Mouse (Mus musculus) small intestine, adult 10 weeks (tissue): ENCODE data around the gene Lrrc23. TPM values are rescaled to one million over a fixed set of nuclear protein-coding genes. Genes with fewer than 3 reads are reported as not detected.

Source experiments
- polyA plus RNA-seq: library from polyadenylated mRNA; stranded (reverse); fragments of 350-450 nt; fragmentation: Illumina TruSeq; extraction: RNeasy Lipid Tissue Mini Kit (QIAGEN cat#74804); gene quantifications from one replicate; pipeline ENCODE4 v1.2.3, GENCODE M21; 2014; ENCODE audit warnings: low replicate concordance

Lrrc23 gene
- not detected for polyA plus RNA-seq

GRCm38 (mm10) chr6:124779222-124779983, at the start of gene Lrrc23:
Gene Lrrc23 (minus strand): TSS chr6:124779727.

GRCm38 (mm10) chr6:124813933-124814332, 34.4 kb upstream of the Lrrc23 start, which contains the start of gene Tpi1:
Gene Tpi1 (minus strand): TSS chr6:124814296.

GRCm38 (mm10) chr6:124808358-124809012, 29.0 kb upstream of the Lrrc23 start, which contains the start of gene Spsb2:
Gene Spsb2 (plus strand): TSS chr6:124808661.

GRCm38 (mm10) chr6:124769101-124769765, 10.3 kb downstream of the Lrrc23 start, which contains the start of gene Eno2:
Gene Eno2 (minus strand): TSS chr6:124769673.

GRCm38 (mm10) chr6:124755831-124756595, 23.5 kb downstream of the Lrrc23 start, which contains the start of the genes Gm45234 and Atn1:
Gene Gm45234 (minus strand): TSS chr6:124756021.
Gene Atn1 (minus strand): TSS chr6:124756524.

GRCm38 (mm10) chr6:124740888-124741761, 38.4 kb downstream of the Lrrc23 start, which contains the start of gene Grcc10:
Gene Grcc10 (minus strand): TSS chr6:124741374.

GRCm38 (mm10) chr6:124738511-124739023, 41.0 kb downstream of the Lrrc23 start, which contains the start of gene Ptpn6:
Gene Ptpn6 (minus strand): TSS chr6:124738714.

Other genes starting within 250 kb of the Lrrc23 start
- 34.9 TPM for gene C1s1, start 237.4 kb downstream of the Lrrc23 start, polyA plus RNA-seq
- gene C1rb, start 209.4 kb downstream of the Lrrc23 start, polyA plus RNA-seq, result not detected
- gene C1s2, start 143.6 kb downstream of the Lrrc23 start, polyA plus RNA-seq, result 0.30 TPM
- gene Lpcat3, start 116.7 kb downstream of the Lrrc23 start, polyA plus RNA-seq, result 128 TPM
- 8.9 TPM for gene Emg1, start 67.5 kb downstream of the Lrrc23 start, polyA plus RNA-seq
- gene Phb2, start 67.4 kb downstream of the Lrrc23 start, polyA plus RNA-seq, result 27.4 TPM
- 0.89 TPM for gene Ptpn6, start 41.0 kb downstream of the Lrrc23 start, polyA plus RNA-seq
- 1.6 TPM for gene Grcc10, start 38.4 kb downstream of the Lrrc23 start, polyA plus RNA-seq
- gene Gm45234, start 23.7 kb downstream of the Lrrc23 start, polyA plus RNA-seq, result not detected
- gene Atn1, start 23.2 kb downstream of the Lrrc23 start, polyA plus RNA-seq, result 0.41 TPM
- gene Eno2, start 10.1 kb downstream of the Lrrc23 start, polyA plus RNA-seq, result 0.41 TPM
- gene Spsb2, start 28.9 kb upstream of the Lrrc23 start, polyA plus RNA-seq, result not detected
- gene Tpi1, start 34.6 kb upstream of the Lrrc23 start, polyA plus RNA-seq, result 27.8 TPM
- 12.5 TPM for gene Usp5, start 49.8 kb upstream of the Lrrc23 start, polyA plus RNA-seq
- 6.3 TPM for gene Cdca3, start 49.8 kb upstream of the Lrrc23 start, polyA plus RNA-seq
- gene Gnb3, start 60.5 kb upstream of the Lrrc23 start, polyA plus RNA-seq, result not detected
- gene P3h3, start 78.0 kb upstream of the Lrrc23 start, polyA plus RNA-seq, result not detected
- not detected for gene Gpr162, start 84.3 kb upstream of the Lrrc23 start, polyA plus RNA-seq
- 2.6 TPM for gene Cd4, start 108.5 kb upstream of the Lrrc23 start, polyA plus RNA-seq
- gene Lag3, start 132.0 kb upstream of the Lrrc23 start, polyA plus RNA-seq, result not detected
- 75.4 TPM for gene Ptms, start 140.4 kb upstream of the Lrrc23 start, polyA plus RNA-seq
- 12.7 TPM for gene Mlf2, start 151.7 kb upstream of the Lrrc23 start, polyA plus RNA-seq
- 17.0 TPM for gene Cops7a, start 185.8 kb upstream of the Lrrc23 start, polyA plus RNA-seq
- gene Pianp, start 217.0 kb upstream of the Lrrc23 start, polyA plus RNA-seq, result 0.33 TPM
- 12.7 TPM for gene Zfp384, start 229.4 kb upstream of the Lrrc23 start, polyA plus RNA-seq